8 mouse cellular contexts compared by ENCODE assay signal in the genomic region with DNA sequence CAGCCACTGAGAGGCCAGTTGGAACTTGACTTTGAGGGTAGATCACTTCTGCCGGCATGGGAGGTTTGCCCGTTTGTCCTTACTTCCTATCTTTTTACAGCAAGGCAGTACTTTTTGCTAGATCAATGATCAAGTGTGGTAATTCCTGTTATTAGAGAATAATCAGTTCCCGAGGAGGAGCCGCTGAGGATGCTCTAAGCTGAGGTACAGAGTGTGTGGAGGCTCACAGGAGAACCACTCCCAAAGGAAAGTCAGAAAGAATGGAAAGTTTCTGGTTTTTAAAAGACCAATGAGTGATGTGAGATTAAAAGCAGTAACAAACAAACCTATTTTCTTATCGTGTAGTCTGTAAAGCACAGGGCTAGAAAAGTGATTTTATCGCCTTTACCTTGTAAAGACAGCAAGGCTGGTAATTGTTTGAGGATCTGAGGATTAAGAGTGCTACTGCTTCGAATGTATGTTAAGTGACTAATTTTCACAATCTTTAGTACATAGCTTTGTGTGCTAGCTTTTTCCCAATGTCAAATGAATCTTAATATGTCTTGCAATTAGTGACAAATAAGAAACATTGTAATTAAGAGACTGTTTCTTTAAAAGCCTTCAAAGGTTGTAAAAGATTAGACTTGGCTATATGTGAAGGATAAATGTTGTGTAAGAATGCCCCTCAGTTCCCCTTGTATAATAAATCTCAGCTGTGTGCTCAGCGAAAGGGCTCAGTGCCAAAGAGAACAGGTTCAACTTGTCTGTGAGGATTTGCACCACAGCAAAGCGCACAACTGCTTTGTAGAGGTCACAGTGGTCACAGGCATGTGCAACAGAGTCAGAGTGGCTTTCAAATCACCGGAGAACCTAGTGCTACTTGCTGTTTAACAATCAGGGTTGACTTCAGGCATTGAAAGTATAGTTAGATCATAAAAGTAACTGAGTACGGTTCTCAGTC.
A peak's percentile ranks its signal among the peaks of the same experiment; 100 is the strongest.
DNase-seq lines count a peak whose midpoint lies in the region; ATAC-seq and TF ChIP-seq lines count a peak whose summit lies in the region.

No protein-coding gene starts in this region.

- TF ChIP-seq CTCF in intestine, postnatal 0 days (IDR thresholded peaks at IDR 0.05; ENCODE audit: low read depth) = no peak
- TF ChIP-seq CTCF in lung, postnatal 0 days (IDR thresholded peaks at IDR 0.05) = no peak

- H3K9me3 ChIP-seq in intestine, postnatal 0 days (ENCODE audit: control insufficient read depth) = no peaks in the 10 kb centered on the region
- H3K9me3 ChIP-seq in lung, postnatal 0 days (ENCODE audit: low read length) = no peaks in the 10 kb centered on the region
- no peaks in the 10 kb centered on the region for H3K9me3 ChIP-seq in midbrain, embryonic 15.5 days
- no peaks in the 10 kb centered on the region for H3K9me3 ChIP-seq in forebrain, embryonic 14.5 days (replicated peaks; ENCODE audit: control insufficient read depth, low read length)

- H3K4me2 ChIP-seq in intestine, postnatal 0 days (replicated peaks; ENCODE audit: low read depth) = peak overlapping the region; percentile 28; the same call in 1 of the 2 replicates
- H3K4me2 ChIP-seq in lung, postnatal 0 days (replicated peaks; ENCODE audit: low read depth, low read length) = peak overlapping the region; percentile 5; the same call in 1 of the 2 replicates
- H3K4me2 ChIP-seq in midbrain, embryonic 15.5 days = no peak overlapping the region
- no peak overlapping the region for H3K4me2 ChIP-seq in forebrain, embryonic 14.5 days (ENCODE audit: low read length)

- H3K27me3 ChIP-seq in intestine, postnatal 0 days (replicated peaks; ENCODE audit: control insufficient read depth, insufficient read depth, low read length) = no peaks in the 10 kb centered on the region
- no peaks in the 10 kb centered on the region for H3K27me3 ChIP-seq in lung, postnatal 0 days (replicated peaks; ENCODE audit: insufficient read depth, low read length)
- no peaks in the 10 kb centered on the region for H3K27me3 ChIP-seq in midbrain, embryonic 15.5 days (replicated peaks)
- no peaks in the 10 kb centered on the region for H3K27me3 ChIP-seq in forebrain, embryonic 14.5 days (replicated peaks; ENCODE audit: control insufficient read depth, insufficient read depth, low read length)

- no peak overlapping the region for H3K4me3 ChIP-seq in brown adipose tissue, adult 24 weeks (ENCODE audit: insufficient read depth, low read depth, low read length)
- 0 out of 2 replicates have a peak overlapping the region, but pooled peaks have one; percentile 5 for H3K4me3 ChIP-seq in intestine, postnatal 0 days (ENCODE audit: low read depth, low read length)
- H3K4me3 ChIP-seq in lung, postnatal 0 days (ENCODE audit: low read depth, low read length) = no peak overlapping the region
- no peak overlapping the region for H3K4me3 ChIP-seq in midbrain, embryonic 15.5 days
- no peak overlapping the region for H3K4me3 ChIP-seq in forebrain, embryonic 14.5 days (ENCODE audit: low read depth, low read length)

- peak; percentile 93 for ATAC-seq in intestine, postnatal 0 days
- ATAC-seq in lung, postnatal 0 days = peak; percentile 92
- ATAC-seq in midbrain, embryonic 15.5 days (replicated peaks) = no peak
- no peak for ATAC-seq in forebrain, embryonic 14.5 days

- DNase-seq in NIH3T3 (ENCODE audit: low read depth) = peak; percentile 75
- DNase-seq in lung, postnatal 0 days (ENCODE audit: low spot score) = peak; percentile 94
- DNase-seq in forebrain, embryonic 14.5 days (ENCODE audit: low spot score) = no peak
- DNase-seq in cerebellum, adult 11-12 months = no peak
- DNase-seq in right cerebral cortex, adult 2 months (ENCODE audit: low spot score in 2 of 2) = no peak

- H3K27ac ChIP-seq in brown adipose tissue, adult 24 weeks (replicated peaks; ENCODE audit: low read depth, low read length) = peak overlapping the region; percentile 53; the same call in 1 of the 2 replicates
- no peak overlapping the region for H3K27ac ChIP-seq in intestine, postnatal 0 days (ENCODE audit: low read depth, low read length)
- peak overlapping the region; percentile 52; the same call in 1 of the 2 replicates for H3K27ac ChIP-seq in lung, postnatal 0 days (ENCODE audit: low read length)
- no peak overlapping the region for H3K27ac ChIP-seq in midbrain, embryonic 15.5 days
- no peak overlapping the region for H3K27ac ChIP-seq in forebrain, embryonic 14.5 days (ENCODE audit: low read depth, low read length)

- peak; percentile 84 for TF ChIP-seq EP300 in lung, postnatal 0 days (IDR thresholded peaks at IDR 0.05)

- H3K36me3 ChIP-seq in intestine, postnatal 0 days (ENCODE audit: control insufficient read depth, insufficient read depth) = no peaks in the 10 kb centered on the region
- no peaks in the 10 kb centered on the region for H3K36me3 ChIP-seq in lung, postnatal 0 days (ENCODE audit: insufficient read depth, low read length)
- H3K36me3 ChIP-seq in midbrain, embryonic 15.5 days (replicated peaks) = no peaks in the 10 kb centered on the region
- H3K36me3 ChIP-seq in forebrain, embryonic 14.5 days (ENCODE audit: control insufficient read depth, insufficient read depth, low read length) = no peaks in the 10 kb centered on the region

- WGBS in intestine, postnatal 0 days = 37% methylated on average over 11 of the region's 11 CpGs
- WGBS in lung, postnatal 0 days = 50% methylated on average over 11 of the region's 11 CpGs
- WGBS in midbrain, embryonic 15.5 days = 82% methylated on average over 11 of the region's 11 CpGs
- WGBS in forebrain, embryonic 14.5 days = 74% methylated on average over 11 of the region's 11 CpGs

- H3K4me1 ChIP-seq in brown adipose tissue, adult 24 weeks (ENCODE audit: control insufficient read depth, insufficient read depth, insufficient read length, low read length) = no peaks in the 10 kb centered on the region; the same call in 1 of the 2 replicates
- H3K4me1 ChIP-seq in intestine, postnatal 0 days (replicated peaks; ENCODE audit: control insufficient read depth, insufficient read depth, low read length) = no peaks in the 10 kb centered on the region; the same call in 1 of the 2 replicates
- 0 out of 2 replicates have a peak, but pooled peaks cover 4% of the 10 kb centered on the region for H3K4me1 ChIP-seq in lung, postnatal 0 days (ENCODE audit: insufficient read depth, low read depth, low read length)
- H3K4me1 ChIP-seq in midbrain, embryonic 15.5 days = no peaks in the 10 kb centered on the region
- no peaks in the 10 kb centered on the region for H3K4me1 ChIP-seq in forebrain, embryonic 14.5 days (ENCODE audit: control insufficient read depth, insufficient read depth, low read length)

- no peak overlapping the region for H3K9ac ChIP-seq in intestine, postnatal 0 days (ENCODE audit: low read depth, low read length)
- H3K9ac ChIP-seq in lung, postnatal 0 days (replicated peaks; ENCODE audit: low read depth) = no peak overlapping the region
- H3K9ac ChIP-seq in midbrain, embryonic 15.5 days = no peak overlapping the region
- H3K9ac ChIP-seq in forebrain, embryonic 14.5 days (ENCODE audit: low read length) = no peak overlapping the region

Comparison
In these comparisons a context has a peak if more than half of its experiments do, and no peak if none do; other contexts are left out.
1. DNase-seq: peak in NIH3T3 (single experiment) and lung, postnatal 0 days (single experiment); none in forebrain, embryonic 14.5 days (single experiment), cerebellum, adult 11-12 months (single experiment) and right cerebral cortex, adult 2 months (0 of 2).
2. H3K27ac ChIP-seq: peak in brown adipose tissue, adult 24 weeks (single experiment) and lung, postnatal 0 days (single experiment); none in intestine, postnatal 0 days (single experiment), midbrain, embryonic 15.5 days (single experiment) and forebrain, embryonic 14.5 days (single experiment).
3. ATAC-seq: peak in intestine, postnatal 0 days (single experiment) and lung, postnatal 0 days (single experiment); none in midbrain, embryonic 15.5 days (single experiment) and forebrain, embryonic 14.5 days (single experiment).
4. H3K4me2 ChIP-seq: peak in intestine, postnatal 0 days (single experiment) and lung, postnatal 0 days (single experiment); none in midbrain, embryonic 15.5 days (single experiment) and forebrain, embryonic 14.5 days (single experiment).